Mouse (Mus musculus): ENCODE data around the gene Cfap36.

GRCm38 (mm10) chr11:29173125-29173631 lies 74.0 kb downstream of the Cfap36 start:
- TF ChIP-seq CTCF (IDR thresholded peaks at IDR 0.05; ENCODE audit: low read depth, low read length) (peak; percentile 57), POLR2A (IDR thresholded peaks at IDR 0.05; ENCODE audit: extremely low read depth, insufficient read depth, low read length) (no peak)

Measured in liver, adult 2 months (tissue).